Mouse (Mus musculus) stomach, embryonic 15.5 days (tissue): ENCODE measurements at regions not wholly inside any gene's neighbourhood (a gene's known extent, or its start where the extent isn't known, plus 50 kb on each side); places are given as distances from the start of the nearest gene placed in this dataset.

Experiments
- ATAC-seq: fragments of 200-750 bp; cut with Nextera tagmentation; 2 replicates; pipeline ENCODE4 v1.8.0; 2017; ENCODE audit warnings: low read depth, moderate number of reproducible peaks, moderate TSS enrichment; ENCODE audit not compliant: insufficient read depth, low FRiP score
- H3K27ac ChIP-seq: fragments of 300-500 bp; sonication (generic); 2 replicates; pipeline ENCODE4 v1.5.1; 2015; ENCODE audit warnings: mild to moderate bottlenecking, inconsistent platforms
- H3K27me3 ChIP-seq: fragments of 300-500 bp; sonication (generic); replicated peaks from 2 replicates; pipeline ENCODE4 v1.6.1; 2015; ENCODE audit warnings: inconsistent platforms
- H3K36me3 ChIP-seq: fragments of 300-500 bp; sonication (generic); 2 replicates; pipeline ENCODE4 v1.6.1; 2015; ENCODE audit warnings: inconsistent platforms
- H3K4me1 ChIP-seq: fragments of 300-500 bp; sonication (generic); 2 replicates; pipeline ENCODE4 v1.6.1; 2015; ENCODE audit warnings: inconsistent platforms
- H3K4me2 ChIP-seq: fragments of 300-500 bp; sonication (generic); 2 replicates; pipeline ENCODE4 v1.6.1; 2015; ENCODE audit warnings: mild to moderate bottlenecking, inconsistent platforms
- H3K4me3 ChIP-seq: fragments of 300-500 bp; sonication (generic); replicated peaks from 2 replicates; pipeline ENCODE4 v1.5.1; 2015; ENCODE audit warnings: inconsistent platforms
- H3K9ac ChIP-seq: fragments of 300-500 bp; sonication (generic); 2 replicates; pipeline ENCODE4 v1.6.1; 2015; ENCODE audit warnings: inconsistent platforms
- H3K9me3 ChIP-seq: fragments of 300-500 bp; sonication (generic); 2 replicates; pipeline ENCODE4 v1.6.1; 2016; ENCODE audit warnings: inconsistent platforms
- WGBS: fragments of 180-500 bp; shearing (Covaris S2); methylation state at CpG from one replicate; pipeline ENCODE4 v1.1.7; 2015; 5-methylcytosine and 5-hydroxymethylcytosine counted together

DNA sequence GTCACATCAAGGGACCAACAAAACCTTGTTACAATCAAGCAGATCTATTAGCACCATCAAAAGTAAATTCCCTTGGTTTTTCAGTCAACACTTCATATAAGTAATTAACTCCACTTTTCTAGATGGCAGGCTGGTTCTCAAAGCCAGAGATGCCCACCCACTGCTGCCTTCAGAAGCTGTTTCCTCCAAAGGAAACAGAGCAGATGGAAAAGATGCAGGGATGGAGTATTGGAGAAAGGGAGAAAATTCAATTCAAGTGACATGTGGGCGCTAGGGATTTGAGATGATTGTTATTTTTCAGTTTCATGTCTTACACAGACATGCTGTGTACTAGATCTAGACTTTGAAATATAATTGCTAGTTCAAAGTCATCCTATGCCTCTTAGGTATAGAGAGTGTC, 705.1 kb downstream of the Edem1 start:
- H3K4me1 ChIP-seq, result no peaks in the 10 kb centered on the region
- no peak overlapping the region for H3K4me3 ChIP-seq
- no peak overlapping the region for H3K9ac ChIP-seq
- WGBS, result 74% methylated on average over 1 of the region's 1 CpGs
- H3K36me3 ChIP-seq, result no peaks in the 10 kb centered on the region
- H3K9me3 ChIP-seq, result no peaks in the 10 kb centered on the region
- H3K4me2 ChIP-seq, result no peak overlapping the region
- no peak overlapping the region for H3K27ac ChIP-seq
- no peak for ATAC-seq
- no peaks in the 10 kb centered on the region for H3K27me3 ChIP-seq

DNA sequence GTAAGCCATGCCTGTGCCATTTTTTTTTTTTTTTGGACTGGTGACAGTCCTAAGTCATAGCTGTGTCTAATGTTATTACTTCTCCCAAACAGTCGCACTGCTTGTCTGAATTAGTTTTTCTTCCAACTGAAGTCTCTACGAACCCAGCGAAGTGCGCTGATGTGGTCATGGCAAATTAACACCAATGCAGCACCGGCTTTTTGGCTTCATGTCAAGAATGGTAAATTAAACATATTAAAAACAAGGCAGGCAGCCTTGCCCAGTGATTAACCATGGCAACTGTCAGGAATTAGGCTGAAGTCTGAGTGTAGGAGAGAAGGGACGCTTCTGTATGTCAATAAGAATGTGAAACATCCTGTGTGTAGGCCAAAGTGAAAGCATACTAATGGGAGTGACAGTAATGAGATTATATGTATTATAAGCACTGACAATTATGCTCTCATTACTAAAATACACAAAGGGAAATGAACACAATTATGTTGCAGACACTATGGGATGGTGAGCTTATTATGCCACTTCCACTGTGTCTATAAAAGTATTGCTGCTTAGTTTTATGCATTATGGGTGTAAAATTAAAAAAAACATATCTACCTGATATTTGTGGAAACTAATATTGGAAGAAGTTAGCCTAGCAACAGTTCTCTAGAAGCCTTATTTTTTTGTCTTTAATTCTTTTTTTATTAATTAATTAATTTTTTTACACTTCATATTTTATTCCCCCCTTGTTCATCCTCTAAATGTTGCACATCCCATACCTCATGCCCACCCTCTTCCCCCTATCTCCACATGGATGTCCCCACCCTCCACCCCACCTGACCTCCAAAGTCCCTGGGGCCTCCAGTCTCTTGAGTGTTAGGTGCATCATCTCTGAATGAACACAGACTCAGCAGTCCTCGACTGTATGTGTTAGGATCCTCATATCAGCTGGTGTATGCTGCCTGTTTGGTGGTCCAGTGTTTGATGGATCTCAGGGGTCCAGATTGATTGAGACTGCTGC, 714.8 kb downstream of the Edem1 start:
- Histone ChIP-seq H3K4me1 (no peaks in the 10 kb centered on the region), H3K4me2 (no peak overlapping the region), H3K36me3 (no peaks in the 10 kb centered on the region), H3K9me3 (no peaks in the 10 kb centered on the region), H3K4me3 (no peak overlapping the region), H3K27ac (no peak overlapping the region), H3K9ac (no peak overlapping the region), H3K27me3 (no peaks in the 10 kb centered on the region)
- peak; percentile 31; the same call in 1 of the 2 replicates for ATAC-seq
- WGBS, result 61% methylated on average over 7 of the region's 7 CpGs

DNA sequence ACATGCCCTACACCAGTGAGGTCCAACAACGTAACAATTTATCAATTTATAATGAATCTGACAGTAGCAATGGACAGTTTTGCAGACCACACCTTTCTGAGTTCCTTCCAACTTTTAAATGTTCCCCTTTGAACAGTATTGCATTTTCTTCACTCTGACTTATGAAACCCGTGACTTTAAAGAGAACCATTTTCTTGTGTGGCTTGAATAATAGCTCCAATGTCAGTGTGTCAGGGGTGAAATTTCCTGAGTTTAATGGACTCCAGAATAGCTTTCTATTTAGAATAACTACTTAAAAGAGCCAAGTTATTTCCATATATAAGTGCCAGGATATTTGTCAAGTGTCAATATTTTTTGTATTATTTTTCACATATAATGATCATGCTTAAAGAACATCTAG, 723.9 kb downstream of the Edem1 start:
- no peak for ATAC-seq
- no peaks in the 10 kb centered on the region for H3K9me3 ChIP-seq
- H3K4me1 ChIP-seq, result no peaks in the 10 kb centered on the region
- H3K27me3 ChIP-seq, result no peaks in the 10 kb centered on the region
- H3K4me2 ChIP-seq, result no peak overlapping the region
- no peak overlapping the region for H3K27ac ChIP-seq
- no peak overlapping the region for H3K9ac ChIP-seq
- H3K4me3 ChIP-seq, result no peak overlapping the region
- H3K36me3 ChIP-seq, result no peaks in the 10 kb centered on the region
- 74% methylated on average over 2 of the region's 2 CpGs for WGBS
